Mouse (Mus musculus): Measurements from ENCODE around the gene Mttp. TPM values are rescaled to one million over a fixed set of nuclear protein-coding genes. Genes with fewer than 3 reads are reported as not detected.

Gene Mttp
- polyA plus RNA-seq (2021; fragmentation: Nextera tagmentation) = 4.1 and 4.4 TPM in 2 replicates
- long read RNA-seq, experiment 1, partial matches to known transcripts = 8 of 61 reads
- long read RNA-seq, experiment 1, other reads (novel, unspliced or antisense) = 53 of 61 reads
- long read RNA-seq, experiment 2, partial matches to known transcripts = 4 of 8 reads
- long read RNA-seq, experiment 2, other reads (novel, unspliced or antisense) = 4 of 8 reads

DNA sequence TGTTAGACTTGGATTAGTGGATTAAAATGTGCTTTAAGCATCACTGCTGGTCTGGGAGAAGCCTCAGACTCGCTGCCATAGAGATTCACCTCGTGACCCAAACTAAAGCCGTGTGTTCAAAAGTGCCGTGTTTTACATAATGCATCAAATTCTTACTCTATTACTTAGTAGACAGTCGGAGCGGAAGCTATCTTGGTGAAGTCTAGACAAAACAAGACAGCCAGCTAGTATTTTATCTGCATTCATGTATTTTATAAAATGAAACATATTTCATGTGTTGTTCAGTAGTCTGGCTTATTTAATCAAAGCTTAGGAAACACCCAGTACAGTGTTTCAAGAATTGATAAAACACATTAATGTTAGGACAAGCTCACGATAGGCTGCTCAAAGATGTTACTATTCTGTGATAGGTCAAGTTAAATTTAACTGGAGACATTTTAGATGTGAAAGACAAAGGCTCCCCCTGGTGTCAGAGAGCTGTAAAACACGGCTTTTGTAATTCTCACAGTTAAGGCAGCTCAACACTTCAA, at the start of gene Mttp:
TSS of gene Mttp (minus strand) at position 327 of the 530 bp plus-strand sequence.

DNA sequence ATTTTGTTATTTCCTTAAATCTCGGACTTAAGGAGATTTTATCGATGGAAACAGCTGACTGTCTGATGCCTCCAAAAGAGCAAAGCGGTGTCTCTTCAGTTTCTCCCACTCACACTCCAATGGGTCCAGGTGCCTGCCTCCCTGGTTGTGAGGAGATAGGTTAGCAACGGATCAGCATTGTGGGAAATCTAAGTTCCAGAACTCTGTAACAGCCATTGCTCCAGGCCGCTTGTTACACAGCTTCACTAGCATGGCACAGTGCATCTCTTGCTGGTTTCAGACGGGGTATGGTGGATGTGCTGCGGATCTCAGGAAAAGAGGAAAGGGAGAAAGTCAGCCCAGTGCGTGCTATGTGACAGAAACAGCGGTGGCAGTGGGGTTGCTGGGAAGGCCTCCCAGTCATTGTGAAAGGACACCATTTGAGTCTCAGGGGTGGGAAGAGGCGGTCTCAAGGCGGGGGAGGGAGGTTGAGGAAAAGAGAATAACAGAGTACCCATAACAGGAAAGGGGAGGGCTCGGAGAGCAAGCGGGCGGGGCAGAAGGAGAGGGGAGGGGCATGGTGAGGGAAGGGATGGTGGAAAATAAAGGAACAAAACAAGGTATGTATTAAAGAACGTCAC, 49.0 kb upstream of the Mttp start, which contains the start of gene 4930579F01Rik:
TSS of gene 4930579F01Rik (minus strand) at position 143 of the 620 bp plus-strand sequence.

GRCm38 (mm10) chr3:138143315-138144059, 1.3 kb downstream of the Mttp start, which contains the start of gene Trmt10a:
TSS of gene Trmt10a (plus strand) at chr3:138143448.

GRCm38 (mm10) chr3:138067288-138067687, 77.5 kb downstream of the Mttp start, which contains the start of gene Gm5105:
TSS of gene Gm5105 (minus strand) at chr3:138067388.

GRCm38 (mm10) chr3:138064732-138065645, 79.8 kb downstream of the Mttp start, which contains the start of gene 1110002E22Rik:
TSS of gene 1110002E22Rik (plus strand) at chr3:138065052.

Other genes with a start within 250 kb of the Mttp start
- 116 and 133 TPM in 2 replicates for gene Lamtor3, start 226.5 kb downstream of the Mttp start, polyA plus RNA-seq (2021; fragmentation: Nextera tagmentation)
- gene Dapp1, start 163.4 kb downstream of the Mttp start, polyA plus RNA-seq (2021; fragmentation: Nextera tagmentation) = 2.4 and 4.8 TPM in 2 replicates
- 0.22 and 0.30 TPM in 2 replicates for gene 1110002E22Rik, start 79.9 kb downstream of the Mttp start, polyA plus RNA-seq (2021; fragmentation: Nextera tagmentation)
- gene Gm5105, start 77.6 kb downstream of the Mttp start, polyA plus RNA-seq (2021; fragmentation: Nextera tagmentation) = 0.14 and 0.23 TPM in 2 replicates
- gene Trmt10a, start 1.5 kb downstream of the Mttp start, polyA plus RNA-seq (2021; fragmentation: Nextera tagmentation) = 9.1 and 10.1 TPM in 2 replicates
- not detected in 2 replicates for gene 4930579F01Rik, start 48.9 kb upstream of the Mttp start, polyA plus RNA-seq (2021; fragmentation: Nextera tagmentation)
- 0.06 TPM in 1 of 2 replicates, not detected in the other for gene Adh7, start 72.8 kb upstream of the Mttp start, polyA plus RNA-seq (2021; fragmentation: Nextera tagmentation)
- gene Adh1, start 116.0 kb upstream of the Mttp start, polyA plus RNA-seq (2021; fragmentation: Nextera tagmentation) = 0.44 and 0.72 TPM in 2 replicates
- not detected in 2 replicates for gene Adh6a, start 168.3 kb upstream of the Mttp start, polyA plus RNA-seq (2021; fragmentation: Nextera tagmentation)
- not detected in 2 replicates for gene Adh6b, start 196.8 kb upstream of the Mttp start, polyA plus RNA-seq (2021; fragmentation: Nextera tagmentation)

All from left cerebral cortex, adult 6 months (tissue).